Mouse (Mus musculus): ENCODE data around the gene Il1rap.

The Il1rap gene

GRCm38 (mm10) chr16:26723952-26724747 lies 142.6 kb downstream of the Il1rap start:
- no peak for DNase-seq (ENCODE audit: low read depth, low spot score)

- no peak for DNase-seq (ENCODE audit: low read depth, low spot score)
These were observed 146.6 kb downstream of the Il1rap start for GRCm38 (mm10) chr16:26728139-26728538.

DNA sequence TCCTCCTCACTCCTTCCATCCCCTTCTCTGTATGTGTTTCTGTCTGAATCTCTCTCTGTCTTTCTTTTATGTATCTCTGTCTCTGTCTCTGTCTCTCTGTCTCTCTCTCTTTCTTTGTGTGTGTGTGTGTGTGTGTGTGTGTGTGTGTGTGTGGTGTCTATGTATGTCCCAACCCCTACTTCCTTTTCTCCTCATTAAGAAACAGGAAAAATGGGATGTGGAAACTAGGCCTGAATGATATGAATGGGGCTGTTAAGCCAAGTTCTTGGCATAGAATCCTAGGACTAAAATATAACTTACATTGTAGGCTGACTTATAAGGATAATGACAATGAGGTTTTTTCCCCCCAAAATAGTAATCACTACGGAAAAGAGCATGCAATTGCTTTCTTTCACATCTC lies 149.4 kb downstream of the Il1rap start:
- DNase-seq (ENCODE audit: low read depth, low spot score): no peak

- DNase-seq (ENCODE audit: low read depth, low spot score): no peak
These were observed 151.1 kb downstream of the Il1rap start for GRCm38 (mm10) chr16:26732566-26732965.

- no peak for DNase-seq (ENCODE audit: low read depth, low spot score)
These were observed 174.1 kb downstream of the Il1rap start for GRCm38 (mm10) chr16:26755381-26756155.

DNA sequence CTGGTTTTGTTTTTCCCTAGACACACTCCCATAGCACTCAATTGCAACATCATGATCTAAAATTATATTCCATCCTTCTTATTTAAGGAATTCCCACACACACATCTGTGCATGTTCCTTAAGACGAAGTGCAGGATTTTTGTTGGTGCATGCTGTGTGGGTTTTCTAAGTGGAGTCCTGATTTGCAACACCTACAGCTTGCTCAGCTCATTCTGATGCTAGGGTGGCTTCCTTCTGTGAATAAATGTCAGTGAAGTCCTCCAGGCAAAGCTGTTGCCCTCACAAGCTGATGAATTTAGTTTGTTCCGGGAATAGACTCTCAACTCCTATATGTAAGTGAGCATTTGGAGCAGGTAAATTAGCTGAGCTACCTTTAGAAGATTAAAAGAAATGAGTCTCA lies 194.5 kb downstream of the Il1rap start:
- DNase-seq (ENCODE audit: low read depth, low spot score): no peak

DNA sequence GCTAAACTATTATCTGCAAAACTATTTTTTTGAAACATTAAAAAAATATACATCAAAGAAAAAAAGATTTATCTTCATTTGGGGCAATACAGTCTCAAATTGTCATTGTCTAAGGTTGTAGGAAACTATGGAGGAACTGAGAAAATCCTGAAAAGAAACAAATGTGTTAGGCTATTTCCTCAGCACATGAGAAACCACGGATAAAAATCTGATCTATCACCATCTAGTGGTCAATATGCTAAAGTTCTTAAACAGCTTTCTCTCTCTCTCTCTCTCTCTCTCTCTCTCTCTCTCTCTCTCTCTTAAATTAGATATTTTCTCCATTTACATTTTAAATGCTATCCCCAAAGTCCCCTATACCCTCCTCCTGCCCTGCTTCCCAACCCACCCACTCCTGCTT lies 195.6 kb downstream of the Il1rap start:
- peak; percentile 6 for DNase-seq (ENCODE audit: low read depth, low spot score)
